Mouse (Mus musculus) liver, postnatal 0 days (tissue): ENCODE measurements around the gene Rac2.

Source experiments
- CTCF ChIP-seq: sonication (generic); IDR thresholded peaks from 2 replicates; pipeline ENCODE4 v1.5.1; 2016; ENCODE audit warnings: antibody characterized with exemption, low read depth
- EP300 ChIP-seq: IDR thresholded peaks from 2 replicates; pipeline ENCODE4 v1.6.1; 2016; ENCODE audit warnings: antibody characterized with exemption, low read depth, mild to moderate bottlenecking

DNA sequence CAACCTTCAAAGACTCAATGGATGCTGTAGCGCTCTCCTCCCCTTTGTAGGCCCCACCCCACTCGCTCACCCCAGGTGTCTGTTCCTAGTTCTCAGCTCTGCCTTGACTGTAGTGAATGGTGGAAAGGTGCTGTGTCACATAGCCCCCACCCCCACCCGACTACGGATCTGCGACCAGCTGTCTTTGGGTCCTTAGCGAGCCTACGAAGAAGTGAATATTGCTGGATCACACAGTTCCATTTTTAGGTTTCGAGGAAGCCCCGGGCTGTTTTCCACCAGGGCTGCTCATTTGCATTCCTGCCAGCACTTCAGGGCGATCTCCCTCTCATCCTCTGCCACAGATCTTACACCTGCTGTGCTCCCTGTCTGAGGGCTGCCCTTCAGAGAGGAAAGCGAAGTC is 10.8 kb upstream of the Rac2 start:
- TF ChIP-seq CTCF, result no peak
- TF ChIP-seq EP300, result no peak
